Mouse (Mus musculus): ENCODE results near the gene Dcdc2c. TPM values are rescaled to one million over a fixed set of nuclear protein-coding genes. Genes with fewer than 3 reads are reported as not detected.

The Dcdc2c gene
- under 1 TPM; 0.25 to 0.52 TPM for total RNA-seq (2021)

DNA sequence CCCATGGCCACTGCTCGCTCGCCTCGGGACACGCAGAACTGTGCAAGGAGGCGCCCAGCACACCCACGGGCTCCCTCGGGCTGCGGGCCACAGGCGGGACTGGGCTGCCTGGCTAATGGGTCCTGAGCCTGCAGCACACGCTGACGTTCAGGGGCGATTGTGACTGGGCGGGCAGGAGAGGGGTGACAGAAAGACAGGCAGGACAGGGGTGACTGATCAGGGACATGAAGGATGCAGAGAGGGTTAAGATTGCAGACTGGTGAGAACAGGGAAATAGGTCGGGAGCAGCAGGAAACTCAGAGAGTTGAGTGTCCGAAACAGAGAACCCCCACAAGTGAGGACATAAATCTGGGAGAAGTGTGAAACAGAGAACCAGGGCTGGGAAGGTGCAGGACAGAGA lies at the start of gene Dcdc2c:
Gene Dcdc2c, minus strand, starts transcription at position 101 of the 400 bp plus-strand sequence.
- no peak for DNase-seq (ENCODE audit: extremely low spot score in 1 of 2, low spot score in 1 of 2)

DNA sequence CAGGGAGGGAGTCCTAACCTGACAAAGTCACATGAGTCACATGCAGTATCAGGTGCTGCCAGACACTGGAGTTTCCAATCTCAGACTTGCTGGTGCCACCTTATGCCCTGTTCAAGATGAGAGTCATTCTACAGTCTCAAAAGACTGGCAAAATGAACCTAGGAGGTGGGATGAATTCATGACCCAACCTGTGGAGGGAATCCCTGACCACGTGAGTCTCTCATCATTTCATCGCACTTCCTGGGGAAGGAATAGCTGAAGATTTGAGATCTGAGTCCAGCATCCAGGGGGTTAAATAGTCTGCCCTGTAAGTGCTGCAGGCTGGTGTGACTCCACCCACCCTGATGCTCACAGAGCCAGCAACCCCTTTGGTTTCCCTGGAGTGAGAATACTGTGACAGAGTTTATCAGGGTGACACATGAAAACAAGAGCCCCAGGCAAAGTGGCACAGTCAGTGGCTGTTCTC lies 46.4 kb upstream of the Dcdc2c start:
- DNase-seq (ENCODE audit: extremely low spot score in 1 of 2, low spot score in 1 of 2): no peak

DNA sequence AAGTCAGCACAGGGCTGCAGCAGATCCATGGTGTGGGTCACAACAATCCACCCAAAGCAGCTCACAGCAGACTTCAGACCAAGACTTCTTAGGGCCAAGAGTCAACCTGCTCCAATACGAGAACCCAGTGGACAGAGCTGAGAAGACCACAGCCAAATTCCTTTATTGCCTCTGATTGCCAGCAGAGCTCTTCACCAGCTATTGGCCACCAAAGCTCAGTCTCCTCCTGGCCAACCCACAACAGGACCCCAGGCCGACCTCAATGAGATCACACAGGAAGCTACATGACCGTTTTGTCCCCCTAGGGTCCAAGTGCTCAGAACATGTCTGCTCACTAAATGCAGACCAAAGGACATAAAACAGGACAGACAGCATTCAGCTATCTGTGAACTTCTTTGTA lies 45.9 kb upstream of the Dcdc2c start:
- no peak for DNase-seq (ENCODE audit: extremely low spot score in 1 of 2, low spot score in 1 of 2)

DNA sequence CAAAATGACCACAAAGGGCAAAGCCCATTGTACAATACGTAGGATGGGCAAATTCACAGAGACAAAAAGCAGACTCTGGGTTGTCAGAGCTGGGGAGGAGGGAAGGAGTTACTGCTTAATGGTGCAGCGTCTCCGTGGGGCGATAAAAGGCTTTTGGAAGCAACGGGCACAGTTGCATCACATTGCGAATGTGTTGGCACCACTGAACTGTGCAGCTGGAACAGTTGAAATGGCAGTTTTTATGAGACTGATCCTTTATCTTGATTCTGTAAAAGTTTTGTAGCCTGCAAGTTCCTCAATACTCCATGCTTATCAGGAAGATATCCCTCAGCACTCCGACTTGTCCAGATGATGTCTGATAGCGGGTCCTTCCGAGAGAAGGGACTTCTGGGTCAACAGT lies 45.5 kb upstream of the Dcdc2c start:
- no peak for DNase-seq (ENCODE audit: extremely low spot score in 1 of 2, low spot score in 1 of 2)

DNA sequence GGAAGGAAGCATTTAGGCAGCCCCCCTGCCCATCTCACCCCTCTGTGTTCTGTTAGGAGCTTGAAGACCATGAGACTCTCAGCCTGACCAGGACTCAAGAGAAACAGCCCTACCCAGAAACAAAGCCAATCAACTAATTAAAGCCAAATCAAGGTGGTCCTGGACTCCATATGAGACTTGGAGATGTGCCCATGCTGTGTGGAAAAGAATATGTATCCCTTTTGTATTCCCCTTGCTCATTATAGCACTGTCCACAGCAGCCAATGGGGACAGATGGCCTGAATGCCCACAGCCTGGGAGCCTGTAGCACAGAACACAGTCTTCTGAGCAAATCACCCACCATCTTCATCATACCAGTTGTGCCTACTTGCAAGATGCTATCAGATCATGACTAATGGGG lies 44.7 kb upstream of the Dcdc2c start:
- no peak for DNase-seq (ENCODE audit: extremely low spot score in 1 of 2, low spot score in 1 of 2)

DNA sequence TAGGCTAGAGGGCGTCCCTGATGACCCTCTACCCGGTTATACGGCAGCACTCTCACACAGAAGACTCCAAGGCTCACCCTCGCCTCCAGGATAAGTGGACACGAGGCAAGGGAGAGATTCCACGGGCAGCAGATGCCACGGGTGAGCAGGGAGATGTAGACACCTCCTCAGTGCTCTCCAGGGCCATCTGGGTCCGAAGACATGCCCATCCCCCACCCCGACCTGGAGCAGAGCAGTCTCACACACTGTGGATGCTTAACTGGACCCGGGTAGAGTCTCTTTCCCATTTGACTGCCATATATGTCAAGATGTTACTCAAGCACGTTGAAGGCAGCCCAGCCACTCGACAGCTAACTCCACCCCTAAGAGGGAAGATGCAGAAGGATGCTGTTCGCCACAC lies 38.2 kb upstream of the Dcdc2c start:
- DNase-seq (ENCODE audit: extremely low spot score in 1 of 2, low spot score in 1 of 2): no peak

DNA sequence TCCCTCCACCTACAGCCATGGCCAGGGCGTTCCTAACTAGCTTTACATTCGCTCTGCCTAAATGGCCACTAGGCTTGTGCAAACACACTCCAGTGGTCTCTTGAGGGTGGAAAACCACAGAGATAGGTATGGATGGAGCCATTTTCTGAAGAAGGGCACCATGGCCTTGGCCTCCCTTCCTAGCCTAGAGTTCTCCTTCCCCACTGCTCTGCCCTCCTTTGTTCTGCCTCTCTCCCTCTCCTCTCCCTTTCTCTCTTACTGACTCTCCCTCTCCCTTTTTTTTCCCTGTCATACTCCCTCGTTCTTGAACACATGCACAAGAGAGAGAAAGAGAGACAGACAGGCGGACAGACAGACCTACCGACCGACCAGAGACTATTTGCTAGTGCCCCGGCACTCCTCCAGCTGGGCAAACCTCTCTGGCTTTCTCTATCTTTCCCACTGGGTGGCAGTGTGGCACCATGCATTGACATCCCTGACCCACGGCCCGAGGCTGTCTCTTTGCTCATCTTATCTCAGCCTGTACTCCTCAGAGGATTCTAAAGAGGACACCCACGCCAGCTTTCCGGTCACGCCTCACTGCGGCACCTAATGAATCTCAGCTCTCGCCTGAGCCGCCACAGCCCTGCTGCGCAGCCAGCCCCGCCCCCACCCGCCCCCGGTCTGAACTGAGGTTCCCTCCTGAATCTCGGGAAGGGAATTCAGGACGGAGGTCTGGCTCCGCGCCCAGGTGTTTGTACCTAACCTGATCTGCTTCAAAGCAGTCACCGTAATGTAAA lies 37.1 kb upstream of the Dcdc2c start:
- DNase-seq (ENCODE audit: extremely low spot score in 1 of 2, low spot score in 1 of 2): peak; percentile 75 to 84

- peak; percentile 36 to 53 for DNase-seq (ENCODE audit: extremely low spot score in 1 of 2, low spot score in 1 of 2)
These were observed 35.8 kb upstream of the Dcdc2c start for GRCm38 (mm10) chr12:28587949-28588348.

- DNase-seq (ENCODE audit: extremely low spot score in 1 of 2, low spot score in 1 of 2): no peak
These were observed 31.8 kb upstream of the Dcdc2c start for GRCm38 (mm10) chr12:28584036-28584435.

- no peak for DNase-seq (ENCODE audit: extremely low spot score in 1 of 2, low spot score in 1 of 2)
These were observed 30.2 kb upstream of the Dcdc2c start, which contains the start of gene Allc for GRCm38 (mm10) chr12:28582423-28582822. Gene Allc, minus strand, starts transcription at chr12:28582523.

GRCm38 (mm10) chr12:28579132-28579531 lies 26.9 kb upstream of the Dcdc2c start:
- DNase-seq (ENCODE audit: extremely low spot score in 1 of 2, low spot score in 1 of 2): peak in 1 of 2 experiments; percentile 41

DNA sequence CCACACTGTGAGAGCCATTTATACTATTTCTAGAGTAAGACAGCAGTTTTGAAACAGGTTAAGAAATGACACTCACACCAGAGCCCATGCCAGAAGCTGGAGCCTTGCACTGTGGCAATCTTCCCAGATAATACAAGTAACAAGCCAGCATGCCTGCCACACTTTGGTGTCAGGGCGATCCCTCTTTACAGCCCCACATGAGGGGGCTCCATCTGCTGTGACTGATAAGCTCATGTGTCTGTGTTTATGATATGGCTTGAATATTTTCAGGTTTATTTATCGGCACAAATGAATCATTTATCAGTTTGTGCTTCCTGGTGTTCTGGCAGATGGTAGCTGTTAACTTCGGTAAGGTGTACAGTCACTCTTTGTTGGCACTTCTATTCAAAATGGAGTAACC lies 25.9 kb upstream of the Dcdc2c start:
- no peak for DNase-seq (ENCODE audit: extremely low spot score in 1 of 2, low spot score in 1 of 2)

DNA sequence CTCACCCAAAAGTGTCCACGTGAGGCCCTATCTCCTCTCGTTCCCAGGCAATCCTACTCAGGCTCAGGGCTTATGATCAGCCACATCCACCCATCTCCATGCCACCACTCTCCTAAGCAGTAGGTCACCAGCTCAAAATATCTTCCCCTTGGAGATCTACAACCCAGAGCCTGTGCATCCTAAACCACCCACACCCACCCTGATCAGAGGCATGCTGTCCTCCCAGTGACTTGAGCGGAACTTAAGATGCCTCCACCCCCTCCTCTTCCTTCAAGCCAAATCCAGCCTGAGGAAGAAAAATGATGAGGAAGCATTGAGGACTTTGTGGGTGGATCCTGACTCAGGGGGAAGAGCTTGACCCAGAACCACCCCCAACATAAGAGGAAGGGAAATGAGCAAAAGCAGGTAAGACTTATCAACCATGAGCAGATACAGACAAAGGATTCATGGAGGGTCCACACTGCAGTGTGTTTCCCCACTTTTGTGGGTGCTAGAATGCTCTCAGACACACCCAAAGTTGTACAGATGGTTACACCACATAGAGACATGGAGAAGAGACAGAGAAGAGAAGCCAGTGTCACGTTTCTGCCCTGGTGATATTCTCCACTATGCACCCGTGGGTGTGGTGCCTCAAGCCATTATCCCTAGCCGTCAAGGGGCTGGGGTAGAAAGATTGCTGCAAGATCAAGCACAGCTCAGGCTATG lies 23.3 kb upstream of the Dcdc2c start:
- no peak for DNase-seq (ENCODE audit: extremely low spot score in 1 of 2, low spot score in 1 of 2)

DNA sequence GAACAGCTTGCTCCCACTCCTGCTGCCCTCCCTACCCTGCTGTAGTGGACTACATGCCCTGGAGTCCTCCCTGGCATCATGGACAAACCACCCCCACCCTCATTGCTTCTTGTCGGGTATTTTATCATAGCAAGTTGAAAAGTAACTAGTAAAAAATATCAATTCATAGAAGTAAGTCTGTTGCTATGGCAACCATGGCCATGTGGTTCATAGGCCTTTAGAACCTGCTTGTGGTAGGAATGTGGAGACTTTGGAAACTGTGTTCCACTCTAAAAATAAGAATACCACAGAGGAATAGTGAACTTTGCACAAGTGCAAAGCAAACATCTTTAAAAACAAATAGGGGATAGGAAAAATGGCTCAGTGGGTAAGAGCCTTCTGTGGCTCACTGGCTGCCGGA lies 20.0 kb upstream of the Dcdc2c start:
- no peak for DNase-seq (ENCODE audit: extremely low spot score in 1 of 2, low spot score in 1 of 2)

- no peak for DNase-seq (ENCODE audit: extremely low spot score in 1 of 2, low spot score in 1 of 2)
These were observed 424 bp downstream of the Dcdc2c start for GRCm38 (mm10) chr12:28551775-28552174.

- no peak for DNase-seq (ENCODE audit: extremely low spot score in 1 of 2, low spot score in 1 of 2)
These were observed 3.3 kb downstream of the Dcdc2c start for GRCm38 (mm10) chr12:28548887-28549286.

DNA sequence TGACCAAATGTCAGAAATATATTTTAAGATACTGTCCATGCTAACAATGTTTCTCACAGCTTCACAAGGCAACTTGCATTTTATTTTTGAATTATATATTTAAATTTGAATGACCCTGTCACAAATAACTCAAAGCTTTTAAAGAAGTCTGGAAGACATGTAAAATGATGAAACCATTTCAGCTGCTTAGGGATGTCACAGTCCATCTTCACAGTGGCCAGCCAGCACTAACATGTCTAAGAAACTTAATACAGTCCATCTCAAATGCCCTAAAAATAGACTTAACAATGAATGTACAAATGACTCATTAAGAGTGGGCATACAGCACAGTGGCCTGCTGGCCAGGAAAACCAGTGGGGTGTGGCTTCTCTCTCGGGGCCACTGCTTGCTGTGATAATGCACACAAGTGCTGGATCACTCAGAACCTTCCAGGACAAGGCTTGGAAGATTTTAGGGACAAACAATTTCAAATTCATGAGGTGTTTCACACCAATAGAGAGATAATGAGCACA lies 37.9 kb downstream of the Dcdc2c start:
- DNase-seq (ENCODE audit: extremely low spot score in 1 of 2, low spot score in 1 of 2): no peak

DNA sequence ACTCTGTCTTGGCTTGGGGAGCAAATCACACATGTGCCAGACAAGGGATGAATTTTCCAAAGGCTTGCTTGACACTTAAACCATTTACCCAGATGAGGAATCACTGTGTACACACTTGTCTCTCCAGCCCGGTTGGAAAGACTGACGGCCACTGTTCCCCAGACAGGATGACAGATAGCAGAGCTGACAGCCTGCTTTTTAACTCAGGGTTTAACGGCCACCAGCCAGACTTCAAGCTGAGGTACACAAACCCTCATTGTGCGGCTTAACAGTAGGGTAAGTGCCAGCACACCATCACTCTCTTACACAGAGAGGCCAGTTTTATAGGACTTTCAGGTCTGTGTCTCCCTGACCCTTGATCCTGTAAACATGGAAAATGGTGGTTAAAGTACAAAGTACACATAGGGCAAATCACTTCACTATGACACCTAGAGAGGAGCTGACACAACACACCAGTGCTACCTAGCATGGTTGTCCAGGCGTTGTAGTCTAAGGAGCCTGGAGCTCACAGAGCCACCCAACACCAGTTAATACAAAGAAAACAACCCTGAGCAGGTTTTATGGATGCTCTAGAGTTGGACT lies 42.4 kb downstream of the Dcdc2c start:
- no peak for DNase-seq (ENCODE audit: extremely low spot score in 1 of 2, low spot score in 1 of 2)

- no peak for DNase-seq (ENCODE audit: extremely low spot score in 1 of 2, low spot score in 1 of 2)
These were observed 57.9 kb downstream of the Dcdc2c start for GRCm38 (mm10) chr12:28494289-28494688.

DNA sequence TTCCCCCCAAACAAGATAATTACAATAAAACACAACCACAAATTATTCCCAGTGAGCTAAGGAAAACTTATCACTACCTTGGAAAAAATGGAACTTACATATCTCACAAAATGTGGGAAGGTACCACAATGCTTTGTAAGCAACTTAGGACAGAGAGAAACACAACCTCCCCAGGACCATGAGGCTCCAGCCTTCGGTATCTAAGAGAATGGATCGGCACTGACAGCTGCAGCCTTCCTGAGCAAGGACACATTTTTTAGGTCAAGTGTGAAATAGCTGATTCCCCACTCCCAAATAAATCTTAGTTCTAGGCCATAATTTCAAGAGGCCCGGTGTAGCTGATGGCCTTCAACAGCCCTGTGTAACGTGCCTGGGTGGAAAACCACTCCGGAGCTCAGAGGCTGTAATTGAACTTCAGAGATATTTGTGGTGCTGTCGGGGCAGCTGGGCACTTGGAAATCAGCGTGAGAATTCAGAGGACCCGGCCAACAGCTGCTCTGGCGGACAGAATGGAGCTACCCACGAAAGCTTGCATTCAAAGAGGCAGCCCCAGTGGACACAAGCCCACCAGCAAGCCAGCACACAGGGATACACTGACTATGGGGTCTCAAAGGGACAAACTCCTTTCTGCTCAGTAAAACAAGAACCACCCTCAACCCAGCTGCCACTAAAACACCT lies 69.6 kb downstream of the Dcdc2c start:
- no peak for DNase-seq (ENCODE audit: extremely low spot score in 1 of 2, low spot score in 1 of 2)
